Mouse (Mus musculus) embryonic facial prominence, embryonic 15.5 days (tissue): ENCODE measurements around the gene Asb15. TPM values are rescaled to one million over a fixed set of nuclear protein-coding genes. Genes with fewer than 3 reads are reported as not detected.

ENCODE experiments used
- ATAC-seq: fragments of 200-750 bp; cut with Nextera tagmentation; 2 replicates; pipeline ENCODE4 v1.8.0; 2017; ENCODE audit warnings: low read depth, moderate TSS enrichment; ENCODE audit not compliant: insufficient number of reproducible peaks, low FRiP score, low TSS enrichment
- H3K27ac ChIP-seq: fragments of 300-500 bp; sonication (generic); replicated peaks from 2 replicates; pipeline ENCODE4 v1.5.1; 2015; ENCODE audit warnings: mild to moderate bottlenecking, inconsistent platforms
- H3K27me3 ChIP-seq: fragments of 300-500 bp; sonication (generic); 2 replicates; pipeline ENCODE4 v1.6.1; 2015; ENCODE audit warnings: inconsistent platforms
- H3K36me3 ChIP-seq: fragments of 300-500 bp; sonication (generic); 2 replicates; pipeline ENCODE4 v1.6.1; 2015; ENCODE audit warnings: mild to moderate bottlenecking, inconsistent platforms
- H3K4me1 ChIP-seq: fragments of 300-500 bp; sonication (generic); 2 replicates; pipeline ENCODE4 v1.6.1; 2015; ENCODE audit warnings: inconsistent platforms
- H3K4me2 ChIP-seq: fragments of 300-500 bp; sonication (generic); replicated peaks from 2 replicates; pipeline ENCODE4 v1.6.1; 2015; ENCODE audit warnings: mild to moderate bottlenecking, inconsistent platforms
- H3K4me3 ChIP-seq: fragments of 300-500 bp; sonication (generic); replicated peaks from 2 replicates; pipeline ENCODE4 v1.5.1; 2015; ENCODE audit warnings: mild to moderate bottlenecking, inconsistent platforms
- H3K9ac ChIP-seq: fragments of 300-500 bp; sonication (generic); 2 replicates; pipeline ENCODE4 v1.6.1; 2015; ENCODE audit warnings: inconsistent platforms
- H3K9me3 ChIP-seq: fragments of 300-500 bp; sonication (generic); replicated peaks from 2 replicates; pipeline ENCODE4 v1.6.1; 2016; ENCODE audit warnings: inconsistent platforms
- WGBS: fragments of 180-500 bp; shearing (Covaris S2); methylation state at CpG from one replicate; pipeline ENCODE4 v1.1.7; 2015; 5-methylcytosine and 5-hydroxymethylcytosine counted together
- polyA plus RNA-seq: library from polyadenylated mRNA; unstranded; fragments of >200 nt; fragmentation: Nextera tagmentation; extraction: Ambion mirVana; gene quantifications from 2 replicates; pipeline ENCODE4 v1.2.1, GENCODE M21; 2015

The Asb15 gene
- polyA plus RNA-seq, 1 experiment from 2014 or later = not detected

DNA sequence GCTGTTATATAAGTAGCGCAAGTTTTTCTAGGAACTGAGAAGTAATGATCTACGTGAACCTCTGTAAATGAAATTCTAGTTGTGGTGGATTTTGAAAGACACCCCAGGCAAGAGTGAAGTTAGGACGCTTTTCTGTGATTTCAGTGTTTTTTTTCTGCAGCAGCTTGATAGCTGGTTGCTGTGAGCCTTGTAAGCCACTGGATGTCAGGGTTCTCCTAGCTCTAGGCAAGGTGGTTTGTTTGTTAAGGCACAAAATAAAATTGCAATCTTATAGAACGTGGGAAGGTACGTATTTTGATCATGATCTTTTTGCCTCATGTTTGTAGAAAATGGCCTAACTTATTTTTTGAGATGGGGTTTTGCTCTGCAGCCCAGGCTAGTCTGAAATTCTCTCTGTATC is 41.0 kb downstream of the Asb15 start:
- no peaks in the 10 kb centered on the region for H3K27me3 ChIP-seq
- H3K4me3 ChIP-seq = no peak overlapping the region
- no peaks in the 10 kb centered on the region for H3K36me3 ChIP-seq
- no peak overlapping the region for H3K27ac ChIP-seq
- H3K4me2 ChIP-seq = no peak overlapping the region
- H3K4me1 ChIP-seq = no peaks in the 10 kb centered on the region
- H3K9me3 ChIP-seq = no peaks in the 10 kb centered on the region
- 76% methylated on average over 5 of the region's 5 CpGs for WGBS
- H3K9ac ChIP-seq = no peak overlapping the region
- ATAC-seq = no peak

DNA sequence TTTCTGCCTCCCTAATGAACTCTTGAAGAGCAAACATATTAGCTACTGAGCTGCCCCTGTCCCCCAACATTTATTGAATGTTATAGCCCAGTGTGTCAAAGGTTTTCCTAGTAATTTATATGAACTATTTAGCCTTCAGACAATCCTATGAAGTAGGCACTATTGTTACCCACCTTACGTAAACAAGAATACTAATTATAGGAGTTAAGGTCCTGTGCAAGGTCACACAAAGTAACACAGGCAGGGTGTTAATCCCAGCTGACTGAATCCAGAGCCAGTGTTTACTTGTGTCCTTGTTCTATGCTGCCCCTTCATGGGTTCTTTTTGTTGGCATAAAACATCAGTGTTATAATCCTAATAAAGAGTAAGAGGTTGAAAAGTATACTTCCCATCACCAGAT is 41.8 kb downstream of the Asb15 start:
- H3K27me3 ChIP-seq = no peaks in the 10 kb centered on the region
- H3K4me1 ChIP-seq = no peaks in the 10 kb centered on the region
- no peak overlapping the region for H3K9ac ChIP-seq
- no peak for ATAC-seq
- no peaks in the 10 kb centered on the region for H3K36me3 ChIP-seq
- no peaks in the 10 kb centered on the region for H3K9me3 ChIP-seq
- 82% methylated on average over 1 of the region's 1 CpGs for WGBS
- H3K27ac ChIP-seq = no peak overlapping the region
- no peak overlapping the region for H3K4me2 ChIP-seq
- H3K4me3 ChIP-seq = no peak overlapping the region

DNA sequence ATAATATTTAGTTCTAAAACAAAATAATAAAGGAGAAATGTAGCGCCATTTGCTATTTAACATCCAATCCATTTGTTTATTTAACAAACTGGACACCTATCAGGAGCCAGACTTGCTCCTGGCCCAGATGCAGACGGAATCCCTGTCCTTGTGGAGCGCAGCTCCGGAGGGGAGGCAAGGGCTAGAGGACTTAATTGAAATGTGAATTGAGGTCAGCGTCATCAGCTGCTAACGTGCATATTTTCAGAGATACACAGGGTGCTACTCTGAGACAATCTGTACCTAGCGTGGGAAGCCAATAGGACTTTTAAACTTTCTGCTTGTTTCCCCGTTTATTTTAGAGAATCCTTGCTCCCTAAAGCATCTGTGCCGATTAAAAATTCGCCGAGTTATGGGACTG is 42.3 kb downstream of the Asb15 start:
- no peaks in the 10 kb centered on the region for H3K9me3 ChIP-seq
- 68% methylated on average over 11 of the region's 11 CpGs for WGBS
- H3K27ac ChIP-seq = no peak overlapping the region
- no peak overlapping the region for H3K9ac ChIP-seq
- no peaks in the 10 kb centered on the region for H3K27me3 ChIP-seq
- H3K4me3 ChIP-seq = no peak overlapping the region
- H3K4me1 ChIP-seq = no peaks in the 10 kb centered on the region
- no peaks in the 10 kb centered on the region for H3K36me3 ChIP-seq
- no peak for ATAC-seq
- H3K4me2 ChIP-seq = no peak overlapping the region

DNA sequence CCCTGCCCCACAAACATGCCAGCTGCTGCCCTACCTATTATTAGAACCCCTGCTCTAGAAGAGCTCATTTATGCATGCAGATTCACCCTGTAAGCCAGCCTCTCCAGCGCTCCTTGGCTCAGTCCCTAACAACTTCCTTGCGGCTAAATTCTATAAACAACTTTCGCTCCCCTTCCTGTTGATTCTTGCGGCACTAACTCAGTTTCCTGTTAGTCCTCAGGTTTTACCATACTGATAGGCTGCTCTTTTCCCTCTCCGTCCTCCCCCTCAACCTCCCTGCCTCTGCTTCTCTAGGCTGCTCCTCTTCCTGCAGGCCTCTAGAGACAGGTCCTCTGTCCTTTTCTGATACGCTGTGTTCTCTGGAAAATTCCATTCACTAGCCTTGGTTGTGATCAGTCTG is 43.2 kb downstream of the Asb15 start:
- H3K27me3 ChIP-seq = no peaks in the 10 kb centered on the region
- H3K9ac ChIP-seq = no peak overlapping the region
- no peak for ATAC-seq
- no peaks in the 10 kb centered on the region for H3K9me3 ChIP-seq
- H3K4me3 ChIP-seq = no peak overlapping the region
- WGBS = 69% methylated on average over 6 of the region's 6 CpGs
- H3K4me2 ChIP-seq = no peak overlapping the region
- no peaks in the 10 kb centered on the region for H3K36me3 ChIP-seq
- no peak overlapping the region for H3K27ac ChIP-seq
- no peaks in the 10 kb centered on the region for H3K4me1 ChIP-seq

DNA sequence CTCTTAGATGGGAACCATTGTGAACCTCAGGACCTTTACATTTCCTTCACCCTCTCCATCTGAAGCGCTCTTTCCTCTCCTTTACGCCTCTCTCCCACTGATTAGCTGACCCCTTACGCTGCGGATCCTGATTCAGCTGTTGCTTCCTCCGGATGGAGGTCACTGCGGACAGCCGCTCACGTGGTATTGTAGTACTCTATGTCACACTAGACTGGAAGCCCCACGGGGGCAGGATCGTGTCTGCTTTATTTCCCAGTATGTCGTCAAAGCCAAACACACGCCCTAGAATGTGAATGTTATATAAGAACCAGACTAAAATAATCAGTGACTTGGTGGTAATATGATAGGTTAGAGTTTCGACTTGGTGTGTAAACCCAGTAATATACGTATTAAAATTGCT is 44.5 kb downstream of the Asb15 start:
- no peak for ATAC-seq
- 74% methylated on average over 14 of the region's 14 CpGs for WGBS

DNA sequence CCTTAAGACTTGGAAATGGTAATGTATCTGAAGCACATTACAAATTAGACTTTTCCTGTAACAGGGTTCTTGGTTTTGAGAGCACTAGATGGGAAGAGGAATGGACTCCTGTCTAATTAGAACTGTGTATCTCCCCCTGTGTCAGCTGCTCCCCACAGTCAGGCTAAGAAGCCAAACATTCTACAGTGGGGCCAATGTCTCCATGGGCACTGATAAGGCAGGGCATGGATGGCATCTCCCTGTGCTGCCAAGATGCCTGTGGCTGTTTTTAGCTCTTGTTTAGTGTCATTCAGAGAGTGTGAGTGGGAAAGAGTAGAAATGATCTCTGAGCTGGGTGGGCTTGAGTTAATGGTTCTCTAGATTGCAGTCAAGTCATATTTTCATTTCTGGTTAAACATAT is 45.4 kb downstream of the Asb15 start:
- no peaks in the 10 kb centered on the region for H3K9me3 ChIP-seq
- no peaks in the 10 kb centered on the region for H3K4me1 ChIP-seq
- no peak for ATAC-seq

More for the DNA sequence above, 44.5 kb downstream of the Asb15 start:
- Histone ChIP-seq H3K27me3 (no peaks in the 10 kb centered on the region), H3K27ac (no peak overlapping the region), H3K4me1 (no peaks in the 10 kb centered on the region), H3K9ac (no peak overlapping the region), H3K36me3 (no peaks in the 10 kb centered on the region), H3K9me3 (no peaks in the 10 kb centered on the region), H3K4me3 (no peak overlapping the region), H3K4me2 (no peak overlapping the region)

DNA sequence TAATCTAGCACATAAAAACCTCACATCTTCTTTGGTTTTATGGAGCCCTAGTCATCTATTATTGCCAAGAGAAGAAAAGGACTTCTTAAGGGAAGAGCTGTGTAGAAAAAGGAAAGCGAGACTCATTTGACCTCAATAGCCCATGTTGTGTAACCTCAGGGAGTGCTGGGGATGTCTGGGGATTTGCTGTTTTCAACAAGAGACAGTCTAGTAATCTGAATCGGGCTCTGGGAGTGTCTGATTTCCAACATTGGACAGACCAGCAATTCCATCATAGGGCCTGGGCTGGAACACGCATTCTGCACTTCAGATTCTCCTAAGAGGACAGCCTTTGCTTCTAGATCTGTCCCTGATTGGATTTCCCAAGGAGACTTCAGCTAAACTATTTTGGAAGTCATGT is 55.5 kb downstream of the Asb15 start:
- no peak for ATAC-seq
- Histone ChIP-seq H3K4me2 (no peak overlapping the region), H3K27ac (no peak overlapping the region), H3K9ac (no peak overlapping the region), H3K4me3 (no peak overlapping the region), H3K36me3 (no peaks in the 10 kb centered on the region), H3K27me3 (no peaks in the 10 kb centered on the region), H3K4me1 (no peaks in the 10 kb centered on the region), H3K9me3 (no peaks in the 10 kb centered on the region)
- WGBS = 68% methylated on average over 3 of the region's 3 CpGs

More for the DNA sequence above, 45.4 kb downstream of the Asb15 start:
- Histone ChIP-seq H3K9ac (no peak overlapping the region), H3K4me3 (no peak overlapping the region), H3K27ac (no peak overlapping the region), H3K36me3 (no peaks in the 10 kb centered on the region), H3K4me2 (no peak overlapping the region), H3K27me3 (no peaks in the 10 kb centered on the region)

DNA sequence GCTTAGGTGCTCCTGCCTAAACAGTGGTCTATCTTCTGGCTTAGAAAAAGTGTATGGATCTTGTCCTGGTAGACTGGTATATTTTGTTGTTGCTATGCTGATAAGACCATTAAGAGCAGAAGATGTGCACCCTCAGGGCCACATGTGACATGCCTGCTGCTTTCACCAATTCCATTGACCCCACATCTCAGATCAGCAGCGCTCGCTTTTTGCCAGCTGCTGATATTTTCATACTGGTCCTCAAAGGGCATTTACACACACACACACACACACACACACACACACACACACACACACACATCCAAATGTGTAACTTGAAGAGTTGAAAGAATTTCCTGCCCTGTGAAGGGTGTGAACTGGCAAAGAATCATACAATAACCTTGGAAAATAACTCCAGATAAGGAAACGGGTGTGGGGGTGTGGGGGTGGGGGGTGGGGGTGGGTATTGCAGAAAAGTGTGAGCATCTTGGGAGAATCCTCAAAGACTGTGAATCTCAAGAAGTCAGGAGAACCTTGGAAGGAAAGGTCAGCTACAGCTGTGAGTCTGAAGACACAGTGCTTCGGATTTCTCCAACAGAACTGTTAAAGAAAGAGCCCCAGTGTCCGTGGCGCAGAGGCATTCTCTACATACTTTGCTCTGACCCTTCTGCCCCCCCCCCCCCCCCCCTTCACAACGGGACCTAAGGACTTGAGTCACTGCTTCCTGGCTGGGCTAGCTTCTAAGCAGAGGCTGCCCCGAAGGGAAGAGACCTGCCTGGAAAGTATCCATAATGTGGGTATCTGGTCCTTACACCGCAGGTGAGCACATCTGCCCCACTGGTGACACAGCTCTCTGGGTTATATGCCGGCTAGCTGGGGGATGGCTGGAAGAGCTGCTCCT is 57.7 kb downstream of the Asb15 start:
- Histone ChIP-seq H3K4me3 (no peak overlapping the region), H3K4me1 (no peaks in the 10 kb centered on the region), H3K4me2 (no peak overlapping the region), H3K9ac (no peak overlapping the region), H3K27me3 (no peaks in the 10 kb centered on the region), H3K36me3 (no peaks in the 10 kb centered on the region), H3K9me3 (no peaks in the 10 kb centered on the region), H3K27ac (no peak overlapping the region)
- 26% methylated on average over 10 of the region's 10 CpGs for WGBS
- ATAC-seq = no peak

DNA sequence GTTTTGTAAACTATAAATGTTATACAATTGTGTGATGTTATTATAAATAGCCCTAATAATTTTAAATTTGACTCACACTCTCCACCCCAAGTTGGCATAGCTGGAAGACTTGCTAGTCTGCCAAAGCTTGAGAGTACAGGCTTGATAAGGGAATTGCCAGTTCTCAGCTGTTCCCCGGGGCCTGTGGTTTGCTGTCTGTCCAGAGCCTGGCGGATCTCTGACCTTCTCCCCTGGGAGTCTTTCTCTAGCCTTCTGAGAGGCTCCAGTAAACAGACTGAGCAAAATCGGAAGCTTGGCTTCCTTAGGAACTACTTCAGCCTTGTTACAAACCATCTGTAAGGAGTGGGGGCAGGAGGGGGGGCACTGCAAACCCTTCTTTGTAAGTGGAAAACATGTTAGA is 58.9 kb downstream of the Asb15 start:
- Histone ChIP-seq H3K4me1 (no peaks in the 10 kb centered on the region), H3K27me3 (no peaks in the 10 kb centered on the region), H3K9me3 (no peaks in the 10 kb centered on the region), H3K9ac (no peak overlapping the region), H3K4me2 (no peak overlapping the region), H3K4me3 (no peak overlapping the region), H3K36me3 (no peaks in the 10 kb centered on the region), H3K27ac (no peak overlapping the region)
- ATAC-seq = no peak
- 30% methylated on average over 3 of the region's 3 CpGs for WGBS

DNA sequence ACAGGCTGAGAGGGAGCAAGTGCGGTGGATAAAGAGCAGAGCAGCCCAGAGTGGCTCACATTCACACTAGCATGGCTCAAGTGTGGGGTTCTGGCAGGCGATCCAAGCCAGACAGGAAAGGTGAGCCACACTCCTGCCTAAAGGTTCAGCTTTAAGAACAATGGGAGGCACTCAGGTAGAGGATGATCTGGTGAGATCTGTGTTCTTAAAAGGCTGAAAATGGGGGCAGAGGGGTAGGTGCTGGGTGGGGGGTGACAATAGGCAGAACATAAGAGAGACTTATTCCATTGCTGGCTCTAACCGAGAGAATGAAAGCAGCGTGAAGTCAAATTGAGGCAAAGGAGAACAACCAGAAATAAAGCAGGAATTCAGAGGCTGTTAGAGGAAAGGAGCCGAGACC is 62.3 kb downstream of the Asb15 start:
- H3K9me3 ChIP-seq = no peaks in the 10 kb centered on the region
- WGBS = 74% methylated on average over 5 of the region's 5 CpGs
- no peaks in the 10 kb centered on the region for H3K27me3 ChIP-seq
- H3K9ac ChIP-seq = no peak overlapping the region
- no peaks in the 10 kb centered on the region for H3K4me1 ChIP-seq
- no peak overlapping the region for H3K4me3 ChIP-seq
- no peaks in the 10 kb centered on the region for H3K36me3 ChIP-seq
- H3K4me2 ChIP-seq = no peak overlapping the region
- no peak overlapping the region for H3K27ac ChIP-seq
- no peak for ATAC-seq

DNA sequence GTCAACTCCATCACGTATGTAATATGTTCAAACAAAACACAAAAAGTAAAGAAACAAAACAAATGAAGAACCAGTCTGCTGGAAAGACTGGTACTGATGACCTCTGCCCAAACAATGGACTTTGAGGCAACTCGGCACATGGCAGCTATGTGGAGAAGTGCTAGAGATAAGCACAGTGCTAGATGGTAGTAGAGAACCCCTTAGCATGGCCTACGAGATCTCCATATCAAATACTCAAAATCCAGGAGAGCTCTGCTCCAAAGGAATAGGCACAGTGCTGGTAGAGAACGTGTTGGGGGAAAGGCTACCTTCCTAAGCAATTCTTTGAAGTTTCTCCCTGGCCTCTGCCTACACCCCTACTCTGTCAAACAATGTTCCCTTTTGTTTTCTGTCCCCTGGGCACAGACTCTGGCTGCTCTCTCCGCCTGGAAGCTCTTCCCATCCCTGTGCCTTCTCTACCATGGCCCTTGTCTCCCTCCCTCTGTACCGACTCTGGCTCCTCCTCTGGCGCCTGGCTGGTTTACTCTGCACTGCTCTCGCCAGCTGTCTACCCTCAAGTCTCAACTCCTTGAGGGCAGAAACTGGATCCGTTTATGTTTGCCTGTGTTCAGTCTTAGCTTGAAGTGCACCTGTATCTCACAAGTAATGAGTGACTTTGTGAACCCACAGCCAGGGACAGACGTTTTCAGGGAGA is 63.7 kb downstream of the Asb15 start:
- Histone ChIP-seq H3K27ac (no peak overlapping the region), H3K27me3 (no peaks in the 10 kb centered on the region), H3K36me3 (no peaks in the 10 kb centered on the region), H3K4me3 (no peak overlapping the region), H3K4me2 (no peak overlapping the region), H3K9me3 (no peaks in the 10 kb centered on the region), H3K9ac (no peak overlapping the region), H3K4me1 (no peaks in the 10 kb centered on the region)
- peak; percentile 72 for ATAC-seq
- WGBS = 26% methylated on average over 10 of the region's 10 CpGs

DNA sequence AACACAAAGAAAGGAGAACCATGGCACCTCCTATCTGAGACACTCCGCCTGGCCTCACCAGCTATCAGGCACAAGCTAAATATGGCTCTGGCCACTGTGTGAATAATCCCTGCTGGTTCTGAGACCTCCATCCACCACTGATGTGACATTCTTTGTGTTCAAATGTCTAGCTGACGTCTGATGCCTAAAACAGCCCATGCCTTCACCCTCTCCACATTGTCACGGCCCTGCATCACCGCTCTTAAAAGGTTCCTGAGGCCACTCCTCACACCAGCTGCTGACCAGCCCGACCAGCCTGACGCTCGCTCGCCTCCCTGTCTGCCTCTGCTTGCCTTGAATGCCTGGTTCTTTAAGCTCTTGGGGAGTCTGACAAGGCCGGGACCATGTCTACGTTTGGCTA is 69.6 kb downstream of the Asb15 start, which contains the start of gene Lmod2:
Gene Lmod2 (plus strand): TSS at position 263 of the 400 bp plus-strand sequence.
- Histone ChIP-seq H3K4me3 (no peak within 1 kb of the TSS), H3K9me3 (no peaks in the 10 kb centered on the region), H3K9ac (no peak within 1 kb of the TSS), H3K4me1 (no peaks in the 10 kb centered on the region), H3K4me2 (no peak within 1 kb of the TSS), H3K36me3 (no peaks in the 10 kb centered on the region), H3K27ac (no peak within 1 kb of the TSS), H3K27me3 (no peaks in the 10 kb centered on the region)
- 70% methylated on average over 10 of the region's 10 CpGs for WGBS
- ATAC-seq = no peak
